Mouse (Mus musculus) ES-E14 (cell line): ENCODE data around the gene Pde4d. TPM values are rescaled to one million over a fixed set of nuclear protein-coding genes. Genes with fewer than 3 reads are reported as not detected.

ENCODE experiments used
- DNase-seq: peaks from one replicate; pipeline ENCODE4 v3.0.0-alpha.2; 2013; ENCODE audit warnings: low read depth, low spot score
- H3K27ac ChIP-seq: 2 replicates; pipeline ENCODE4 v1.5.1; 2012; ENCODE audit warnings: low read depth, mild to moderate bottlenecking, low read length, moderate library complexity, mixed read lengths; ENCODE audit not compliant: poor library complexity, insufficient read depth, severe bottlenecking
- H3K36me3 ChIP-seq: 2 replicates; pipeline ENCODE4 v1.6.1; 2012; ENCODE audit warnings: mild to moderate bottlenecking, low read length, moderate library complexity, mixed read lengths; ENCODE audit not compliant: control insufficient read depth, poor library complexity, insufficient read depth, severe bottlenecking
- H3K4me1 ChIP-seq, 2 experiments: fragments of 150-350 bp in 1 of 2; sonication (generic) in 1 of 2; 2 replicates each; pipeline ENCODE4 v1.6.1; 2012; ENCODE audit warnings: low read length in 2 of 2, mild to moderate bottlenecking in 1 of 2, mixed read lengths in 1 of 2; ENCODE audit not compliant: control insufficient read depth in 2 of 2, insufficient read depth in 2 of 2, poor library complexity in 1 of 2
- H3K4me3 ChIP-seq, 2 experiments: fragments of 150-350 bp in 1 of 2; sonication (generic) in 1 of 2; 2 replicates each; pipeline ENCODE4 v1.5.1; 2012; ENCODE audit warnings: low read length in 2 of 2, low read depth in 1 of 2, mild to moderate bottlenecking in 1 of 2, mixed read lengths in 1 of 2; ENCODE audit not compliant: insufficient read depth in 1 of 2, poor library complexity in 1 of 2, severe bottlenecking in 1 of 2
- H3K9ac ChIP-seq: 2 replicates; pipeline ENCODE4 v1.6.1; 2012; ENCODE audit warnings: low read depth, mild to moderate bottlenecking, low read length, mixed read lengths; ENCODE audit not compliant: poor library complexity, insufficient read depth, severe bottlenecking
- H3K9me3 ChIP-seq: fragments of 150-350 bp; sonication (generic); 2 replicates; pipeline ENCODE4 v1.6.1; 2012; ENCODE audit warnings: low read depth, mild to moderate bottlenecking, low read length; ENCODE audit not compliant: control insufficient read depth, insufficient read depth
- CHD2 ChIP-seq: IDR thresholded peaks from 2 replicates; pipeline ENCODE4 v1.6.1; 2014; ENCODE audit warnings: mild to moderate bottlenecking, low read depth, low read length, inconsistent platforms
- HCFC1 ChIP-seq: IDR thresholded peaks from 2 replicates; pipeline ENCODE4 v1.6.1; 2012; ENCODE audit warnings: low read length, inconsistent platforms, borderline replicate concordance; ENCODE audit not compliant: insufficient read depth
- MAFK ChIP-seq: IDR thresholded peaks from 2 replicates; pipeline ENCODE4 v1.6.1; 2014; ENCODE audit warnings: mild to moderate bottlenecking, low read depth, low read length, inconsistent platforms; ENCODE audit not compliant: insufficient read depth
- ZC3H11A ChIP-seq: IDR thresholded peaks from 2 replicates; pipeline ENCODE4 v1.6.1; 2012; ENCODE audit warnings: low read depth, mild to moderate bottlenecking, inconsistent platforms, low read length, borderline replicate concordance
- ZNF384 ChIP-seq: IDR thresholded peaks from 2 replicates; pipeline ENCODE4 v1.6.1; 2012; ENCODE audit warnings: low read depth, low read length, inconsistent platforms
- in situ Hi-C, 2 experiments: fragments of 600-800 bp; cut with MboI; formaldehyde crosslinking; loops; one replicate each; pipeline ENCODE4 v1.15.1; 2025; ENCODE audit warnings: low sequenced_read_pairs in 2 of 2, inconsistent platforms in 1 of 2; ENCODE audit not compliant: unreplicated experiment in 2 of 2
- total RNA-seq: library from RNA; depleted of rRNA; stranded (reverse); fragments of 300-350 nt; gene quantifications from 2 replicates; pipeline ENCODE4 v1.2.3, GENCODE M21; 2012

Pde4d gene
- total RNA-seq, 1 experiment, result 10.4 TPM

GRCm38 (mm10) chr13:109474344-109474743 lies 1024.6 kb downstream of the Pde4d start:
- no peak for DNase-seq
- no peaks in the 10 kb centered on the region for H3K36me3 ChIP-seq
- no peaks in the 10 kb centered on the region for H3K4me1 ChIP-seq
- H3K4me3 ChIP-seq, result no peak overlapping the region
- no peak overlapping the region for H3K9ac ChIP-seq
- no peak overlapping the region for H3K27ac ChIP-seq
- no peaks in the 10 kb centered on the region for H3K9me3 ChIP-seq
- in situ Hi-C loops, result no loop called here
- TF ChIP-seq HCFC1 (no peak), ZC3H11A (no peak), ZNF384 (no peak), MAFK (no peak), CHD2 (no peak)

DNA sequence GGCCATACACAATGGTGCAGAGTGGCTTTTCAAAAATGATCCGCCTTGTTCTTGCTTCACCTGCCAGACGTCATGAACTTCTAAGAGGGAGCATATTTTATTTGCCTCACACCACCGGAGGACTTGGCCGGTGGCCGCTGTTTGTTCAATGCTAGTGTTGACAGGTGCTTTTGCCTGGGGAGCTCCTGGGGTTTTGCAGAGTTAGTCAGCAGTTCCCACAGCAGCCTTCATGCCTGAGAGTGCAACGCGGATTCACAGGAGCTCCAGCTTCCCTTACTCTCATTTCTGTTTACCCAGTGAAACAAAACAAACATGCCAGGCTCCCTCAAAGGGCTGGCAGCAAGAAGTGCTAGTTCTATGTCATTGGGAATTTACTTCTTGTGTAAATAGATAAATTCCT lies 1031.7 kb downstream of the Pde4d start:
- in situ Hi-C loops, result no loop called here
- no peaks in the 10 kb centered on the region for H3K9me3 ChIP-seq
- TF ChIP-seq ZC3H11A, result no peak
- no peak for TF ChIP-seq HCFC1
- TF ChIP-seq MAFK, result no peak
- TF ChIP-seq ZNF384, result no peak
- TF ChIP-seq CHD2, result no peak

GRCm38 (mm10) chr13:109486166-109486565 lies 1036.4 kb downstream of the Pde4d start:
- TF ChIP-seq MAFK (no peak), ZNF384 (no peak), CHD2 (no peak), ZC3H11A (no peak), HCFC1 (no peak)
- H3K4me1 ChIP-seq, result no peaks in the 10 kb centered on the region
- H3K27ac ChIP-seq, result no peak overlapping the region
- no peaks in the 10 kb centered on the region for H3K9me3 ChIP-seq
- H3K9ac ChIP-seq, result no peak overlapping the region
- no peak overlapping the region for H3K4me3 ChIP-seq
- in situ Hi-C loops, result no loop called here
- no peaks in the 10 kb centered on the region for H3K36me3 ChIP-seq
- no peak for DNase-seq

More for the DNA sequence above, 1031.7 kb downstream of the Pde4d start:
- Histone ChIP-seq H3K9ac (no peak overlapping the region), H3K36me3 (no peaks in the 10 kb centered on the region), H3K4me1 (no peaks in the 10 kb centered on the region), H3K4me3 (no peak overlapping the region), H3K27ac (no peak overlapping the region)
- no peak for DNase-seq

DNA sequence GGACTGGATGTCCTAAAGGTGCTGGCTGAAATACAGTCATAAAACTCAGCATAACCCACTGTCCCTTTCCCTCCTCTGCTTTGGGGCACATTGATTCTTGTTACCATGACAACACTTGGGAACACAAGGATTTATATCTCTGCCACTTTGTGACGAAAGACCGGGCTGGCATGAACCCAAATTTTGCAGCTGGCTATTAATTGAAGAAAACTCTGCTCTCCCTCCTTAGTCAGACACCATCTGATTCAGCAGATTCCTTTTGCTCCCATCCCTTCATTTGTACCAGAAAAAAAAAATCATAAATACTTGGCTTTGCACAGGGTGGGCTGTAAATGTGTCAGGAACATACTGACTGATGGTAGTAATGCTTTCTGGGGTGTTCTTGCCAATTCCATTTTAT lies 1037.6 kb downstream of the Pde4d start:
- Histone ChIP-seq H3K4me3 (no peak overlapping the region), H3K9me3 (no peaks in the 10 kb centered on the region), H3K9ac (no peak overlapping the region), H3K27ac (no peak overlapping the region), H3K36me3 (no peaks in the 10 kb centered on the region), H3K4me1 (peaks cover 0 to 2% of the 10 kb centered on the region in 2 experiments; a peak in 1 of 4 replicates)
- TF ChIP-seq MAFK, result no peak
- TF ChIP-seq HCFC1, result no peak
- no peak for TF ChIP-seq ZNF384
- no peak for TF ChIP-seq ZC3H11A
- TF ChIP-seq CHD2, result no peak
- DNase-seq, result no peak
- in situ Hi-C loops, result no loop called here

GRCm38 (mm10) chr13:109490853-109491252 lies 1041.1 kb downstream of the Pde4d start:
- DNase-seq, result no peak
- Histone ChIP-seq H3K27ac (no peak overlapping the region), H3K4me1 (peaks cover 0 to 2% of the 10 kb centered on the region in 2 experiments; a peak in 1 of 4 replicates), H3K9me3 (no peaks in the 10 kb centered on the region), H3K4me3 (no peak overlapping the region), H3K36me3 (no peaks in the 10 kb centered on the region), H3K9ac (no peak overlapping the region)
- TF ChIP-seq ZC3H11A, result no peak
- TF ChIP-seq ZNF384, result no peak
- TF ChIP-seq MAFK, result no peak
- TF ChIP-seq CHD2, result no peak
- no peak for TF ChIP-seq HCFC1
- in situ Hi-C loops, result no loop called here
